Mouse (Mus musculus): Measurements from ENCODE around the gene Grin3b.

Grin3b gene

GRCm38 (mm10) chr10:79970415-79971182 lies at the start of gene Grin3b:
Grin3b (plus strand) TSS chr10:79970715.
- in situ Hi-C loops (cut with MboI; ENCODE audit: low sequenced_read_pairs) = no loop called here

DNA sequence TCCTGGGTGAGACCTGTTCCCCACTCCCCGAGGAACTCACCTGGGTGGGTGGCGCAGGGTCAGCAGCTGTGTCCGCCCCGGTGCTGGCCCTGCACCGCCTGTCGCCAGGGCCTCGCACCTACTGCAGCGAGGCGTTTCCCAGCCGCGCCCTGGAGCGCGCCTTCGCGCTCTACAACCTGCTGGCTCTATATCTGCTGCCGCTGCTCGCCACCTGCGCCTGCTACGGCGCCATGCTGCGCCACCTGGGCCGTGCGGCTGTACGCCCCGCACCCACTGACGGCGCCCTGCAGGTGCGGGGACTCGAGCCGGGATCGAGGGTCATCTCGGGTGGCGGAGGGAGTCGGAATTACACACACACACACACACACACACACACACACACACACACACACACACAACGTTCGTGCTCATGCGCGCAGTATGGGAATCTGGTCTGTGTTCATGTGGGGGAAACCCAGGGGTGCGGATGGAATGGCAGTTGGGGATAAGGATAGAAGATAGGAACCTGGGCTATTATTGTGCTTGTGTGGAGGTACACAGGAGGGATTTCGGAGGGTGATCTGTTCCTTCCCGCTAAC lies 49.5 kb upstream of the Grin3b start, which contains the start of gene R3hdm4:
TSS of gene R3hdm4 (minus strand) at position 251 of the 578 bp plus-strand sequence.
- in situ Hi-C loops (cut with MboI; ENCODE audit: low sequenced_read_pairs) = loop anchor here (5.0 kb wide), 1 partner anchor 36 kb away; no protein-coding TSS in a partner anchor

- in situ Hi-C loops (cut with MboI; ENCODE audit: low sequenced_read_pairs) = loop anchor here (5.0 kb wide), 1 partner anchor 36 kb away; no protein-coding TSS in a partner anchor
Observed at GRCm38 (mm10) chr10:79921572-79921971, 48.9 kb upstream of the Grin3b start.

GRCm38 (mm10) chr10:79924998-79925784 lies 45.3 kb upstream of the Grin3b start:
- in situ Hi-C loops (cut with MboI; ENCODE audit: low sequenced_read_pairs) = loop anchor here (5.0 kb wide), 1 partner anchor 32 kb away; no protein-coding TSS in a partner anchor

GRCm38 (mm10) chr10:79925785-79926490 lies 44.6 kb upstream of the Grin3b start:
- in situ Hi-C loops (cut with MboI; ENCODE audit: low sequenced_read_pairs) = no loop called here

- in situ Hi-C loops (cut with MboI; ENCODE audit: low sequenced_read_pairs) = no loop called here
Observed at GRCm38 (mm10) chr10:79926491-79927323, 43.8 kb upstream of the Grin3b start, which contains the start of gene Arid3a. Arid3a (plus strand) TSS chr10:79927043.

- in situ Hi-C loops (cut with MboI; ENCODE audit: low sequenced_read_pairs) = no loop called here
Observed at GRCm38 (mm10) chr10:79927324-79928029, 43.0 kb upstream of the Grin3b start.

GRCm38 (mm10) chr10:79928030-79928694 lies 42.4 kb upstream of the Grin3b start:
- in situ Hi-C loops (cut with MboI; ENCODE audit: low sequenced_read_pairs) = no loop called here

DNA sequence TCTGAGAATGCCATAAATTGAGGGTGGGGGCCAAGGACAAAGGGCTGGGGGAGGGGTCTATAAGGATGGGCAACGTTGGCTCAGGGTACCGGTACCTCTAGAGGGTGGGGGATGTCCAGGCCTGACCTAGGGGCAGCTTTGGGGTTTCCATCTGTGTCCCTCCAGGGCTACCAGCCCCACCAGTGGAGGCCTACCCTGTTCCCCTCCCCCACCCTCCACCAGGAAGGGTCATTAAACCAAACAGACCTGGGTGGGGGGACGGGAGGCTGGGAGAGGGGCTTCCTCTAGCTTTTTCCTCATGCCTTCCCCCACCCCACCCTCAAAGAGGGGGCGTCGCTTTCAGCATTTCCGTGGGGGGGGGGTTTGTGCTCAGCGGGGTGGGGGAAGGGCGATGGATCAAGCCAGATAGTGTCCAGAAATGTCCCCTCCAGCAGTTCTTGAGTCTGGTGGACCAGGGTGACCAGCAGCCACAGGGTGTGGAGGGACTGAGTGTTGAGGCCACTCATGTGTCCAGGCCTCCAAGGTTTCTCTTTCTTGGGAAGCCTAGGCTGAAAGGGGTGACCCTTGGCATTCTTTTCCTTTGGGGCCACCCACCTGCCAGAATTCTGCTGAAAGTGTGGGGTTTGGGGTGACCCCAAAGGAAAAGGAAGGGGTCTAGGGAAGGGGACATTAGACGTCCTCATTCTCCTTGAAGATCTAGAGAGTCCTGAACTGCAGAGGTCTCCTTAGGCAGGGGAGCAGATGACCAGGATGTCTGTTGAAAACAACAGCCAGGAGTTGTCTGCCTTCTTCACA lies 41.4 kb upstream of the Grin3b start:
- in situ Hi-C loops (cut with MboI; ENCODE audit: low sequenced_read_pairs) = no loop called here

- in situ Hi-C loops (cut with MboI; ENCODE audit: low sequenced_read_pairs) = no loop called here
Observed at GRCm38 (mm10) chr10:79929967-79930825, 40.3 kb upstream of the Grin3b start.

GRCm38 (mm10) chr10:79930826-79931186 lies 39.7 kb upstream of the Grin3b start:
- in situ Hi-C loops (cut with MboI; ENCODE audit: low sequenced_read_pairs) = no loop called here

GRCm38 (mm10) chr10:79931797-79932196 lies 38.7 kb upstream of the Grin3b start:
- in situ Hi-C loops (cut with MboI; ENCODE audit: low sequenced_read_pairs) = no loop called here

DNA sequence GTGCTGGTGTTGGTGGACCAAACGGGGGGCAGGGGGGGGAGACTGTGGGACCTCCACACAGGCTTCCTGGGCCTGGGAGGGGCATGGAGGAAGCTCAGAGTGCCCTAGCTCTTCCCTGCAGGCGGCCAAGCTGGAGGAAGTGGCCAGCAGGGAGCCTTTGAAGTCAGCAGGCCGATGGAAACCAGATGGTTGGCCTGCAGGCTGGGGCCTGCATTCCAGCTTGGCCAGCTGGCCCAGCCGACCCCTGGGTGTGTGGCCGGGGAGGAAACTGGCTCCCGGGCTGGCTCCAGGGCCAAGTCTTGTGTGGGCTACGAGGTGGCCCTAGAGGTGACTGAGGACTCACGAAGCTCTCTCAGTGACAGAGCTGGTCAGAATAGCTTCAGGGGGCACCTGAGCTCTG lies 37.8 kb upstream of the Grin3b start:
- in situ Hi-C loops (cut with MboI; ENCODE audit: low sequenced_read_pairs) = no loop called here

- in situ Hi-C loops (cut with MboI; ENCODE audit: low sequenced_read_pairs) = no loop called here
Observed at GRCm38 (mm10) chr10:79933145-79933679, 37.3 kb upstream of the Grin3b start.

- in situ Hi-C loops (cut with MboI; ENCODE audit: low sequenced_read_pairs) = no loop called here
Observed at GRCm38 (mm10) chr10:79933861-79934260, 36.7 kb upstream of the Grin3b start.

DNA sequence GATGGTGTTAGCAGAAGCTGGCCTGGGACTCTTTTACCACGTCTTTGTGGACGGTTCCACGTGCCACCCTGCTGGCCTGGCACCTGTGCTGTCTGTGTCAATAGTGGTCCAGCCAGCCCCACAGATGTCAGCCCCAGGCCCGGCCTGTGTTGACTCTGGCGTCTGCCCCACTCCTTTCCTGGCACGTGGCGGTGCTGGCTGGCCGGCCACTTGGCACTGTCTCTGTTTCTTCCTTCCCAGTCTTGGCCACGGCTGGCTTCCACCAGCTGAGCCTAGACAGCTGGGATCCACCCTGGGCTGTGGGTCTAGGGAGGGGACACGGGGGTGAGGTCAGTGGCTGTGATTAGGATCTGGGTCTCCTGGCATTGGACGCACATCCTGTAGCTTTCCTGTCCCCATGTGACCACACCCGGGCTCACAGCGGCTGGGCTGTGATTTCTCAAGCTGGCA lies 36.2 kb upstream of the Grin3b start:
- in situ Hi-C loops (cut with MboI; ENCODE audit: low sequenced_read_pairs) = no loop called here

Measured in CH12F3 (cell line).